Mouse (Mus musculus) liver, adult 2 months (tissue): ENCODE results near the gene Suco.

Source experiments
- CTCF ChIP-seq: fragments of 200-500 bp; IDR thresholded peaks from 2 replicates; pipeline ENCODE4 v1.5.1; 2011; ENCODE audit warnings: low read depth, low read length, control low read depth
- POLR2A ChIP-seq: fragments of 200-500 bp; IDR thresholded peaks from 2 replicates; pipeline ENCODE4 v1.6.1; 2011; ENCODE audit warnings: low read length, control low read depth; ENCODE audit not compliant: insufficient read depth; ENCODE audit errors: extremely low read depth

GRCm38 (mm10) chr1:161798866-161799265 is 77.6 kb downstream of the Suco start:
- TF ChIP-seq CTCF = no peak
- no peak for TF ChIP-seq POLR2A
